Mouse (Mus musculus) MEL (cell line): ENCODE data around the gene Synpo2.

ENCODE experiments used
- CTCF ChIP-seq, 3 experiments: IDR thresholded peaks in 2 of 3; conservative IDR thresholded peaks in 1 of 3; 2 replicates each; pipeline ENCODE4 v1.5.1; 2011 to 2012; ENCODE audit warnings: low read length in 3 of 3, low read depth in 2 of 3, mild to moderate bottlenecking in 2 of 3, improper control_type of control experiment in 1 of 3, inconsistent platforms in 1 of 3, mixed read lengths in 1 of 3, moderate library complexity in 1 of 3; ENCODE audit not compliant: control insufficient read depth in 1 of 3, insufficient read depth in 1 of 3, poor library complexity in 1 of 3, severe bottlenecking in 1 of 3
- MYC ChIP-seq: IDR thresholded peaks from 2 replicates; pipeline ENCODE4 v1.6.1; 2011; ENCODE audit warnings: low read depth, mild to moderate bottlenecking, low read length, improper control_type of control experiment, moderate library complexity
- POLR2A ChIP-seq, 2 experiments: IDR thresholded peaks; 2 replicates each; pipeline ENCODE4 v1.6.1; 2011 to 2012; ENCODE audit warnings: low read length in 2 of 2, mild to moderate bottlenecking in 2 of 2, control low read depth in 1 of 2, improper control_type of control experiment in 1 of 2, low read depth in 1 of 2, moderate library complexity in 1 of 2; ENCODE audit not compliant: control insufficient read depth in 1 of 2, insufficient read depth in 1 of 2, poor library complexity in 1 of 2
- SIN3A ChIP-seq: IDR thresholded peaks from 2 replicates; pipeline ENCODE4 v1.6.1; 2012; ENCODE audit warnings: low read length, improper control_type of control experiment, inconsistent platforms
- SMC3 ChIP-seq: IDR thresholded peaks from 2 replicates; pipeline ENCODE4 v1.6.1; 2011; ENCODE audit warnings: low read depth, low read length, improper control_type of control experiment
- TAL1 ChIP-seq: IDR thresholded peaks from 2 replicates; pipeline ENCODE4 v1.6.1; 2012; ENCODE audit warnings: mild to moderate bottlenecking, inconsistent platforms, low read length, moderate library complexity, mixed read lengths

- TF ChIP-seq MYC, result no peak
- TF ChIP-seq TAL1, result no peak
- no peak for TF ChIP-seq SMC3
- TF ChIP-seq CTCF (IDR thresholded peaks at IDR 0.05 in 2 of 3, conservative IDR thresholded peaks at IDR 0.05 in 1 of 3; ENCODE audit: control insufficient read depth in 1 of 3, insufficient read depth in 1 of 3, low read depth in 2 of 3, low read length in 3 of 3, poor library complexity in 1 of 3, severe bottlenecking in 1 of 3), result no peak
- TF ChIP-seq POLR2A (IDR thresholded peaks at IDR 0.05; ENCODE audit: control insufficient read depth in 1 of 2, insufficient read depth in 1 of 2, low read depth in 1 of 2, low read length in 2 of 2, poor library complexity in 1 of 2), result no peak
- TF ChIP-seq SIN3A, result no peak
These were observed 177.1 kb downstream of the Synpo2 start for GRCm38 (mm10) chr3:123058832-123059231.
